Mouse (Mus musculus) E14TG2a.4 (cell line): ENCODE data around the gene Olfr448.

Experiments used
- H3K27me3 ChIP-seq: 2 replicates; pipeline ENCODE4 v1.6.1; 2014; ENCODE audit warnings: low read length, control low read depth; ENCODE audit not compliant: insufficient read depth
- H3K36me3 ChIP-seq: 2 replicates; pipeline ENCODE4 v1.6.1; 2014; ENCODE audit warnings: low read length, control low read depth; ENCODE audit not compliant: insufficient read depth
- H3K4me1 ChIP-seq: replicated peaks from 2 replicates; pipeline ENCODE4 v1.6.1; 2014; ENCODE audit warnings: low read depth, low read length, control low read depth
- H3K4me3 ChIP-seq: replicated peaks from 2 replicates; pipeline ENCODE4 v1.5.1; 2014; ENCODE audit warnings: mild to moderate bottlenecking, low read length
- H3K9me3 ChIP-seq: 2 replicates; pipeline ENCODE4 v1.6.1; 2014; ENCODE audit warnings: low read length, control low read depth
- CTCF ChIP-seq: conservative IDR thresholded peaks from 2 replicates; pipeline ENCODE4 v1.5.1; 2014; ENCODE audit warnings: low read length
- NANOG ChIP-seq: IDR thresholded peaks from 2 replicates; pipeline ENCODE4 v1.6.1; 2014; ENCODE audit warnings: borderline replicate concordance, low read length, mixed read lengths
- POU5F1 ChIP-seq: IDR thresholded peaks from 2 replicates; pipeline ENCODE4 v1.6.1; 2014; ENCODE audit warnings: low read length, borderline replicate concordance

Gene Olfr448

GRCm38 (mm10) chr6:42890141-42890540, at the start of gene Olfr448:
Gene Olfr448, plus strand, starts transcription at chr6:42890441.
- no peaks in the 10 kb centered on the region for H3K4me1 ChIP-seq
- H3K4me3 ChIP-seq = no peak within 1 kb of the TSS
- no peaks in the 10 kb centered on the region for H3K9me3 ChIP-seq
- H3K27me3 ChIP-seq = no peaks in the 10 kb centered on the region
- no peaks in the 10 kb centered on the region for H3K36me3 ChIP-seq
- TF ChIP-seq NANOG (no peak), POU5F1 (no peak)

GRCm38 (mm10) chr6:42860222-42860819, 29.9 kb upstream of the Olfr448 start:
- H3K4me1 ChIP-seq = no peaks in the 10 kb centered on the region
- TF ChIP-seq CTCF (peak; percentile 74), POU5F1 (no peak), NANOG (no peak)

DNA sequence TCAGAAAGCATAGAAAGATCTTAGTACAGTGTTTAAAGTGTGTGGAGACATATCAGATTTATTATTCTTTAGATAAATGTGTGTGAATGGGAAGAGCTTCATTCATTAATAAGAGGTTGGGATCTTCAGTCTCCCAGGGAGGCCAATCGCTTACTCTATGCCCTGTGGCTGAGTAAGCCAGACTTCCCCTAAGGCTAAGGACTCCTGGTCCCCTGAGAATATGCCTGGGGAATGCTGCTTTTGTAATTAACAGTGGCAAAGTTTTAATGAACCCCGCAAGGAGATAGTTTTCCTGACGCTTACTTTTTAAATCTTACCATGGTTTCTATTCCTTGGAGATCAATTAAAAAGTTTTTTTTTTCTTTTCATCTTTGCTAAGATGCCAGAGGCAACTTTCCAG, 20.5 kb upstream of the Olfr448 start:
- Histone ChIP-seq H3K9me3 (no peaks in the 10 kb centered on the region), H3K4me3 (no peak overlapping the region), H3K27me3 (no peaks in the 10 kb centered on the region), H3K4me1 (no peaks in the 10 kb centered on the region), H3K36me3 (no peaks in the 10 kb centered on the region)
- no peak for TF ChIP-seq CTCF
- TF ChIP-seq POU5F1 = no peak
- no peak for TF ChIP-seq NANOG

More at GRCm38 (mm10) chr6:42860222-42860819, 29.9 kb upstream of the Olfr448 start:
- Histone ChIP-seq H3K9me3 (no peaks in the 10 kb centered on the region), H3K36me3 (no peaks in the 10 kb centered on the region), H3K27me3 (no peaks in the 10 kb centered on the region), H3K4me3 (no peak overlapping the region)

GRCm38 (mm10) chr6:42876323-42876722, 13.9 kb upstream of the Olfr448 start:
- H3K9me3 ChIP-seq = peaks cover 4% of the 10 kb centered on the region; the same call in 1 of the 2 replicates
- no peak overlapping the region for H3K4me3 ChIP-seq
- H3K36me3 ChIP-seq = no peaks in the 10 kb centered on the region
- TF ChIP-seq NANOG = no peak
- TF ChIP-seq POU5F1 = no peak
- no peaks in the 10 kb centered on the region for H3K27me3 ChIP-seq
- H3K4me1 ChIP-seq = no peaks in the 10 kb centered on the region

- TF ChIP-seq POU5F1 = no peak
- no peak for TF ChIP-seq CTCF
- no peak for TF ChIP-seq NANOG
- H3K4me1 ChIP-seq = no peaks in the 10 kb centered on the region
- H3K27me3 ChIP-seq = no peaks in the 10 kb centered on the region
- H3K9me3 ChIP-seq = no peaks in the 10 kb centered on the region
- H3K4me3 ChIP-seq = no peak overlapping the region
- H3K36me3 ChIP-seq = no peaks in the 10 kb centered on the region
These were observed 10.1 kb downstream of the Olfr448 start for GRCm38 (mm10) chr6:42900345-42900744.

GRCm38 (mm10) chr6:42908578-42908977, 18.3 kb downstream of the Olfr448 start, which contains the start of gene Olfr447:
Gene Olfr447, plus strand, starts transcription at chr6:42908878.
- Histone ChIP-seq H3K9me3 (no peaks in the 10 kb centered on the region), H3K36me3 (no peaks in the 10 kb centered on the region), H3K4me1 (no peaks in the 10 kb centered on the region), H3K4me3 (no peak within 1 kb of the TSS), H3K27me3 (no peaks in the 10 kb centered on the region)
- no peak for TF ChIP-seq POU5F1
- TF ChIP-seq CTCF = no peak
- no peak for TF ChIP-seq NANOG

DNA sequence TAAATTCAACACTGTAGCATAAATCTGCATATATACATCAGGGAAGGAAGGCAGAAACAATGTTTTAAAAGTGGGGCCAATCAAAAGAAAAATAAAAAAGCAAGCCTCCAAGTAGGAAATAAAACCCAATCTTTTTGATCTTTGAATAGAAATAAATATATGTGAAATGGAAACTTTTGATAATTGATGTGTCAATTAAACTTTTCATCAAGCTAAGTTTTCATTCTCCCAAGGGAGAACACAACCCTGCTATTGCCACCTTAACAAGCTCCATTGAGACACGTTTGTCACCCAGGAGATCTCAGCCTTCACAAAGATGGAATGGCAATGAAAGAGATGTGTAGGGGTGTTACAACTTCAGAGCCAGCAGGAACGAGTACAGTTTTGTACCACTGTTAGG, 30.8 kb downstream of the Olfr448 start, which contains the start of gene Olfr446:
Gene Olfr446, plus strand, starts transcription at position 301 of the 400 bp plus-strand sequence.
- Histone ChIP-seq H3K36me3 (no peaks in the 10 kb centered on the region), H3K9me3 (no peaks in the 10 kb centered on the region), H3K4me3 (no peak within 1 kb of the TSS), H3K4me1 (no peaks in the 10 kb centered on the region), H3K27me3 (no peaks in the 10 kb centered on the region)
- TF ChIP-seq CTCF (no peak), NANOG (no peak), POU5F1 (no peak)
